Mouse (Mus musculus) spleen, adult 2 months (tissue): ENCODE data around the gene Abcc4.

ENCODE experiments used
- CTCF ChIP-seq: fragments of 200-500 bp; IDR thresholded peaks from 2 replicates; pipeline ENCODE4 v1.5.1; 2011; ENCODE audit warnings: mild to moderate bottlenecking, inconsistent platforms; ENCODE audit not compliant: insufficient read depth, insufficient read length, insufficient replicate concordance; ENCODE audit errors: extremely low read depth
- POLR2A ChIP-seq: fragments of 200-500 bp; IDR thresholded peaks from 2 replicates; pipeline ENCODE4 v1.6.1; 2011; ENCODE audit warnings: low read depth, low read length, inconsistent platforms

DNA sequence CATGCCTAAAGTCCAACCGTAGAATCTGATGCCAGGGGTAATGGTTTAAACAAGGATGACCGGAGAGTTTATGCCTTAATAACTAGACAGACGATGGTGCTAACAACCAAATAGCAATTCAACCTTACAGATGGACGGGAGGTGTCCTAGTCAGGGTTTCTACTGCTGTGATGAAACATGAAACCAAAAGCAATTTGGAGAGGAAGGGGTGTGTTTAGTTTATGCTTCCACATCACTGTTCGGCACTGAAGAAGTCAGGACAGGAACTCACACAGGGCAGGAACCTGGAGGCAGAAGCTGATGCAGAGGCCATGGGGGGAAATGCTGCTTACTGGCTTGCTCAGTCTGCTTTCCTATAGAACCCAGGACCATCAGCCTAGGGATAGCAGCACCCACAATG lies 6.1 kb downstream of the Abcc4 start:
- TF ChIP-seq CTCF (no peak), POLR2A (no peak)
